Mouse (Mus musculus) urinary bladder, adult 2 months (tissue): ENCODE measurements around the gene C1qtnf4. TPM values are rescaled to one million over a fixed set of nuclear protein-coding genes. Genes with fewer than 3 reads are reported as not detected.
"Not testable (repeated sequence)": the region's sequence is repeated elsewhere in the genome, so short reads cannot be mapped to it uniquely, and the experiment has no call there.

ENCODE experiments used
- DNase-seq: peaks from one replicate; pipeline ENCODE4 v3.0.0; 2022; ENCODE audit warnings: low spot score
- polyA plus RNA-seq: library from polyadenylated mRNA; depleted of rRNA; stranded (reverse); fragments of >200 nt; gene quantifications from 2 replicates; pipeline ENCODE4 v1.2.3, GENCODE M21; 2012

C1qtnf4 gene
- polyA plus RNA-seq, 1 experiment: 7.2 TPM

DNA sequence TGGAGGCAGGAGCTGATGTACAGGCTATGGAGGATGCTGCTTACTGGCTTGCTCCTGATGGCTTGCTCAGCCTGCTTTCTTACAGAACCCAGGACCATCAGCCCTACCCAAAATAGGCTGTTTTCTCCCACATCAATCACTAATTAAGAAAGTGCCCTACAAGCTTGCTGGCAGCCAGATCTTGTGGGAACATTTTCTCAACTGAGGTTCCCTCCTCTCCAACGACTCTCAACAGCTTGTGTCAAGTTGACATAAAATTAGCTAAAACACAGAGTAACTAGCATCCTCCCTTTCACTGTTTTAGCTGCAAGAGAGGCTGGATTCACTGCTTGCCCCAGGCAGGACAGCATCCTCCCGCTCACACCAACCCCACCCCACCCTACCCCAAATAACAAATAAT is 3.8 kb upstream of the C1qtnf4 start:
- DNase-seq: no peak

DNA sequence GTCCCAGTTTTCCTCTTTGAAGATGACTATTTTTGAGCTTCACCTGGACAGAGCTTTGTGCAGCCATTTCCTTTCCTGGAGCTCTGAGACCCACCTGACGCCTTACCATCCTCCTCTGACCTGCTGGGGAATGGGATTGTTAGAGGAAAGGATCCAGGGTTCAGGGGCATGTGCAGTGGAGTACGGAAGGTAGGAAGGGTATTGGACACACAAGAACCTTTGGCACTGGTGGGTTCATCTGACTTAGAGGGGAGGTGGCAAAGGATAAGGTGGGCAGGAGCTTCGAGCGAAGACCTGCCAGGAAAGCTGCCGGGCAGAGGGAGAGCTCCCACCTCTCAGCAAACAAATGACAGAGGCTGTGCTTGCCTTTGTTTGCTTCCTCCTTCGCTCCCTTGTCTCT is 776 bp downstream of the C1qtnf4 start:
- no peak for DNase-seq

DNA sequence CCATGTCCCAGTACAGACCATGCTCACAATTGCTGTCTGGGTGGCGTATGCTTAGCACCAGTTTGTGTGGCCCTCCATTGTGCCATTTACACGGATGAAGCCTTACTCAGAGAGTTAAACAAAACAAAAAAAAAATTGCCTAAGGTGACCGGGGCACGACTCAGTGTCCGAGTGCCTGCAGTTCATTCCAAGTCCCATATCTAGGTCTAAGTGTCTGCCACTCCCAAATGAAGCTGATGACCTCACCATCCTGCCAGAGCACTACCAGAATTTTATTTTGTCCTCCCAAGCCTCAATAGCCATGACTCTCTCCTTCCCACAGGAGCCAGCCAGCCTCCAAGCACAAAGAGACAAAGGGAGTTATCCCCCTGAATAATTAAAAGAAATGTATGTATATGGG is 2.0 kb downstream of the C1qtnf4 start:
- DNase-seq: no peak

DNA sequence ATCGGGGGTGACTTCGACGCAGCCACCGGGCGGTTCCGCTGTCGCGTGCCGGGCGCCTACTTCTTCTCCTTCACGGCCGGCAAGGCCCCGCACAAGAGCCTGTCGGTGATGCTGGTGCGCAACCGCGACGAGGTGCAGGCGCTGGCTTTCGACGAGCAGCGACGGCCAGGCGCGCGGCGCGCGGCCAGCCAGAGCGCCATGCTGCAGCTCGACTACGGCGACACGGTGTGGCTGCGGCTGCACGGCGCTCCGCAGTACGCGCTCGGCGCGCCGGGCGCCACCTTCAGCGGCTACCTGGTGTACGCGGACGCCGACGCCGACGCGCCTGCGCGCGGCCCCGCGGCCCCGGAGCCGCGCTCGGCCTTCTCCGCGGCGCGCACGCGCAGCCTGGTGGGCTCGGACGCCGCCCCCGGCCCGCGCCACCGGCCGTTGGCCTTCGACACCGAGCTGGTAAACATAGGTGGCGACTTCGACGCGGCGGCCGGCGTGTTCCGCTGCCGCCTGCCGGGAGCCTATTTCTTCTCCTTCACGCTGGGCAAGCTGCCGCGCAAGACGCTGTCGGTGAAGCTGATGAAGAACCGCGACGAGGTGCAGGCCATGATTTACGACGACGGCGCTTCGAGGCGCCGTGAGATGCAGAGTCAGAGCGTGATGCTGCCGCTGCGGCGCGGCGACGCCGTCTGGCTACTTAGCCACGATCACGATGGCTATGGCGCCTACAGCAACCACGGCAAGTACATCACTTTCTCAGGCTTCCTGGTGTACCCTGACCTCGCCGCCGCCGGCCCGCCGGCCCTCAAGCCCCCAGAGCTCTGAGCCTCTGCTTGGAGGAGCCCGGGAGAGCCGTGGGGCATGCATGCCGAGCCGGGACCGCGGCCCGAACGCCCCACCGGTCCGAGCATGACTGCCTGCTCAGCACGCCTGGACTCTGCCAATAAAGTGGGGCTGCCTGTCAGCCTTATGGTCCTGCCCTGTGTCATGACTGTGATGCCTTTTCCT is 4.2 kb downstream of the C1qtnf4 start:
- peak; percentile 40 for DNase-seq

DNA sequence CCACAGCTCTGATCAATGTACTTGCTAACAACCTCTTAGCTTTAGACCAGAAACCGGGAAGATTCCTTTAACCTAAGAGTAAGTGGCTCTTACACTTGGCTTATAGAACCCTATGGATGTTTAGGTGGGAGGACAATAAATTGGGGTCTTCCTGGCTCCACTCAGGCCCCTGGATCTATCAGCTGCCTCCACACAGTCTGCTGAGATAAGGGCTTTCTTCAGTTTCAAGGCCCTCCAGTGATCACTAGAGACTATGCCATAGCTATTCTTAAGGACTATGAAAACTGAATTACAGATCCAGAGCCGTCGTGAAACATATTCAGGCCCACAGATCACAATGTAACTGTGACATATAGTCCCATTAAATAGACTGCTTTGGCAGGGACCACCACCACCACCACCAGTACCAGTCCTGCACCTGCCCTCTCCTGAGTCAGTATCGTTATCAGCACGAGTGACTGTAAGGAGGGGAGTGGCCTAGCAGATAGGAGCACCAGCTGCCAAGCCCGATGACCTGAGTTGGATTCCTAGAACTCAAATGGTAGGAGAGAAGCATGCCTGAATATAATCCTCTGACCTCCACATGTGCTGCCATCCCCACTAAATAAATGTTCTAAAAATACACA is 8.1 kb downstream of the C1qtnf4 start:
- no peak for DNase-seq

DNA sequence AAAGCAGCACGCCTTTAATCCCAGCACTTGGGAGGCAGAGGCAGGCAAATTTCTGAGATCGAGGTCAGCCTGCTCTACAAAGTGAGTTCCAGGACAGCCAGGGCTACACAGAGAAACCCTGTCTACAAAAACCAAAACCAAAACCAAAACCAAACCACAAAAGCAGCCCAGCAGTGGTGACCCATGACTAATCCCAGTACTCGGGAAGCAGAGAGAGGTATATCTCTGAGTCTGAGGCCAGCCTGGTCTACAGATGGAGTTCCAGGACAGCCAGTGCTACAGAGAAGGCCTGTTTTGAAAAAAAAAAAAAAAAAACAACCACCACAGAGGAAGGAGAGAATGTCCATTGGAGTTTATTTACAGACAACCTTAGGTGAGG is 8.6 kb downstream of the C1qtnf4 start:
- DNase-seq: not testable (repeated sequence)

DNA sequence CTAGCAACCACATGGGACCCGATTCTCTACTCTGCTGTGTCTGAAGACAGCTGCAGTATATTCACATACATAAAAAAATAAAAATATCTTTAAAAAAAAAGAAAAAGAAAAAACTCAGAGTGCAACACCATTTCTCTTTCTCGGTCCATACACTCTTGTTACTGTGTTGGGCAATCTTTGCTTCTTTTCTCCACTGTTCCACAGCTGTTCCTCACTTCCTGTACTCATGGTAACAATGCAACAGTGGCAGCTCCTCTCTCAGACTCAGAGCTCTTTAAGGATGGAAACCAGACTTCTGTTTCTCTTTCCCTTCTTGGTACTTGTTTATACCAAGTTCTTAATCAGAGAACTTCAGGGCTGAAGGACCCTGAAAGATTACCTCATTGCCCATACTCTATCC is 17.7 kb downstream of the C1qtnf4 start:
- DNase-seq: no peak

DNA sequence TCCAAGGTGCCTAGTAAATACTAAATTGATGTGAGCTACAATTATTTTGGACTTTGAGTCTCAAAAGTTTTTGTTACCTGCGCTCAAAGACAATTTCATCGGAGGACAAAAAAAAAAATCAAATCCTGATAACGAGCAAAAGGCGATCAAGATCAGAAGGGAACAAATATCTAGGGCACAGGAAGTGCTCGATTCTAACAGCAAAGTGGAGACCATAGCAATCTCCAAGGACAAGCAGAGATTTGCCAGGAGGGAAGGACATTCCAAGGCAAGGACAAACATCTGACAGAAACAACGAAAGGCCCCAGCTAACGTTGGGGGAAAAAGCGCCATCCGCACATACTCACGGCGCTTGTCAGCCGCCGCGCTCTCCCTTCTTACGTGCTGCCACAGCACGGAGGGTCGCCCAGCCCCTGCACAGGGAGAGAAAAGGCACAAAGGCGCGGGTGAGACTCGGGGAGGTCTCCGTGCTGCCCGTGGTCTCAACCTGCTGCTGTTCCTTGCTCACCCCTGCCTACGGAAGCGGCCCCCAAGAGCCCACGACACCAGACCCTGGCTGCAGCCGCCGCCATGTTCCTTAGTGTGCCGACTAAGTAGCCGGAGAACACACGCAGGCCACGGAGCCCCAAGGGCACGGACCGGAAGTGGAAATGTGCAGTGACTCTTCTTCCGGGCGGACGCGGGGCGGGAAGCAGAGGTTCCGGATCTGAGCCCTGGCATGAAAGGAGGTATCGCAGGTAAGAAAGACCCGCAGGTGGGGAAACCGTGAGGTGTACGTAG is 18.6 kb downstream of the C1qtnf4 start, which contains the start of the genes Kbtbd4 and Ndufs3:
TSS of gene Kbtbd4 (plus strand) at position 665 of the 780 bp plus-strand sequence.
TSS of gene Ndufs3 (minus strand) at position 752 of the 780 bp plus-strand sequence.
- DNase-seq: peak; percentile 80

DNA sequence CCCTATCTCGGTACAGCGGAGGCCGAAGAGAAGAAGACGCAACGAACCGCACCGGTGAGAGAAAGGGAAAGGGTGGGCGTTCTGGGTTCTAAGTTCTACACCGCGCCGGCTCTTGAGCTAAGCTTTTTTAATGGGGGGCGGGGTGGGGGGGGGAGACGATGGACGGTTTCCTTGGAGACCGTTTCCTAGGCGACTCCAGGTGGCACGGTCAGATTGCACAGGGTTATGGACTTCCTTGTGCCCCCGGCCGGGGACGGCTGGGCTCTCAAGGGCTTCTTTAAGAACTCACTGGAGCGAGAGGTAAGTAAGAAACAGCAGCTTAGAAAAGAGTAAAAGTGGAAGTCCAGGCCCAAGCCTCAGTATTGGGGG is 19.2 kb downstream of the C1qtnf4 start:
- DNase-seq: no peak

DNA sequence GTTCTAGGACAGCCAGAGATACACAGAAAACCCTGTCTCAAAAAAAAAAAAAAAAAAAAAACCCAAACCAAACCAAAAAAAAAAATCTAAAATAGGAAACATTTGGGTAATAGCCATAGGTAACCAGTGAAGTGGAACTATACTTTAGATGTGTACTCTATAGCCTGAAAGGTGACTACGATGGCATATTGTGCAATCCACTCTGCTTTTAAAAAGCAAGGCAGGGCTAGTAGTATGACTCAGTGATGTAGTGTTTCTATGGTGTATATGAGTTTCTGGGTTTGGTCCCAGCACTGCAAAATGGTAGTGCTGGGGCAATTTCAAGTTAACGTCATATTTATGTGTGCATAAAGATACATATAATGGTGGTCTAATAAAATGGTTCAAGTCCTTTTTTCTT is 21.1 kb downstream of the C1qtnf4 start:
- no peak for DNase-seq

DNA sequence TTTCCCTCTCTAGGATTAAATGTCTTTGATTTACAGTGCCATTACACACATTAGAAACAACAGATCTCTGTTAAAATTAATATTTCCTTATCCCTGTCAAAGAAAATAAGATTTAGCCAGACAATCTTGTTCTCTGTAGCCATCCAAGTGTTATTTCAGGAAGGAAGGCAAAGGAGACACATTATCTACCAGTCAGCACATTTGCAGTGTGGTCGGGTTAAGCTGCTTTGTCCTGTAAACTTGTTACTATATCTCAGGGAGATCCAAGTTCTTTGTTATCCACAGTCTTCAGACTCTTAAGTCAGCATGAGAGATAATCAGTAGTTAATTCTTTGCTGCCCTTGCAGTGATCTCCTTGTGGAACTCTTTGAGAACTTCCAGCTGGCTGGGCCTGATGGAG is 25.2 kb downstream of the C1qtnf4 start:
- no peak for DNase-seq

DNA sequence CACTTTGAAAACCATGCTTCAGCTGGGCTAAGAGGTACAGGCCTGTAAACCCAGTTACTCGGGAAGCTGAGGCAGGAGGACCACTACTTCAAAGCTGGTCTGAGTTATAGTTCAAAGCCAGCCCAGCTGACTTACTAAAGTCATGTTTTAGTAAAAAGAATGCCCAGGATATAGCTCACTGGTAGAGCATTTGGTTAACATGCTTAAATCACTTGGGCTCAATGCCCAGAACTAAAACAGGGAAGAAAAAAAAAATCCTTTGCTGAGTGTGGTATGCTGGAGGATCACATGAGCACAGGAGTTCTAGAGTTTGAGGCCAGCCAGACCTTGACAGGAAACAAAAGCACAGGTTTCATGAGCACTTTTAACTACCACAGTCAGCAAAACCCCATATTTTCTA is 26.0 kb downstream of the C1qtnf4 start:
- DNase-seq: no peak

DNA sequence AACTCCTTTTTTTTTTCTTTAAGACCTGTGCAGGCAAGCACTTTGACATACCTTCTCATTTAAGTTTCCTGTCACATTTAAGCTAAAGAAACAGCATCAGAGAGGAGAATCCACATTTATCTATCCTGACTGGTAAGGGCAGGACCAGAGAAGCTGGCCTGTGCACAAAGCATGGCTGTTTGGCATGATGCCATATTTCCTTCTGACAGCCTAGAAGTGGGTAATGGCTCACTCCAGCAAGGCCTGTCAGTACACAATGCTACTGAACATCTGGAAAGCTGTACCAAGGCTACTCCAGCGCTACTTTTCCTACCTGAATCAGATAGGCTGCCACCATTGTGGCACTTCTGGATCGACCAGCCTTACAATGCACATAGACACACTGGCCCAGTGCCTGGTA is 28.0 kb downstream of the C1qtnf4 start:
- no peak for DNase-seq

DNA sequence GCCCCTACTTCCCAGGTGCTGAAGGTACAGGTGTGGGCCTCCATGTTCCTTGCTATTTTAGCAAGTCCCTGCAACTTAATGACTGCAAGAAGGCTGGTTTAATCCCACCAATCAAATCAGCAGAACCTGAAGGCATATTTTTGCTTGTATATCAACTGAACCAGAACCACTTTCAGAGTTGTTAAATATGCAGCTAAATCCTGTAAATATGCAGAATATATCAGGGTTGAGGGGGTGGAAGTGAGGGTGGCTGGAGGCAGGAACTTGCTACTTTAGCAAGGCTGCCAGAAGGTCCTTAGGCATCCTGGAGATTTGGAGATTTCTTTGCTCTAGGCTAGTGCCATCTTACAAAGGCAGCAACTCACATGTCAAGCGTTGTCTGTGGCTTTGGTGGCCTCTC is 29.9 kb downstream of the C1qtnf4 start:
- no peak for DNase-seq

DNA sequence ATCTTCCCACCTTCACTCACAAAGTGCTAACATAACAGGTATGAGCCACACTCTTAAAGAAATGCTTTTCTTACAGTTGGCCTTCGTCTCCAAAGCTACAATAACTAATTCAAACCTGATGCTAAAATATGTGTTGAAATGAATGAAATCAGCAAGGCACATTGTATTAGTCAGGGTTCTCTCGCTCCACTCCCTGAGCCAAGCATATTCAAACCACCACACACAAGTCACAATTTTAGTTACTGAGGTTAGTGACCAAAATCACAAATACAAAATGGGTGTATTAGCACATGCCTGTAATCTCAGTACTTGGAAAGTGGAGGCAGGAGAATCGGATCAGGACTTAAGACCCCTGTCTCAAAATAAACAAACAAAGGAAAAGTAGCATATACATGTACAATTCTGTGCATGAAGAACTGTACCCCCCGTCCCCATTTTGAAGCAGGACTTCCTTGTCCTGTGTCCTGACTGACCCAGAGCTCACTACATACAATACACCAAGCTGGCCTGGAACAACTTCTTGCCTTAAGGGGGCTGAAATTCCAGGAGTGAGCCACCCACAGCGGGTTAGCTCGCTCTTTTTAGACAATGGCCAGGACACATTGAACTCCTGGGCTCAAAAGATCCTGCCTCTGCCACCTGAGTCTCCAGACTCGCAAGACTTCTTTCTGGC is 31.0 kb downstream of the C1qtnf4 start:
- no peak for DNase-seq

DNA sequence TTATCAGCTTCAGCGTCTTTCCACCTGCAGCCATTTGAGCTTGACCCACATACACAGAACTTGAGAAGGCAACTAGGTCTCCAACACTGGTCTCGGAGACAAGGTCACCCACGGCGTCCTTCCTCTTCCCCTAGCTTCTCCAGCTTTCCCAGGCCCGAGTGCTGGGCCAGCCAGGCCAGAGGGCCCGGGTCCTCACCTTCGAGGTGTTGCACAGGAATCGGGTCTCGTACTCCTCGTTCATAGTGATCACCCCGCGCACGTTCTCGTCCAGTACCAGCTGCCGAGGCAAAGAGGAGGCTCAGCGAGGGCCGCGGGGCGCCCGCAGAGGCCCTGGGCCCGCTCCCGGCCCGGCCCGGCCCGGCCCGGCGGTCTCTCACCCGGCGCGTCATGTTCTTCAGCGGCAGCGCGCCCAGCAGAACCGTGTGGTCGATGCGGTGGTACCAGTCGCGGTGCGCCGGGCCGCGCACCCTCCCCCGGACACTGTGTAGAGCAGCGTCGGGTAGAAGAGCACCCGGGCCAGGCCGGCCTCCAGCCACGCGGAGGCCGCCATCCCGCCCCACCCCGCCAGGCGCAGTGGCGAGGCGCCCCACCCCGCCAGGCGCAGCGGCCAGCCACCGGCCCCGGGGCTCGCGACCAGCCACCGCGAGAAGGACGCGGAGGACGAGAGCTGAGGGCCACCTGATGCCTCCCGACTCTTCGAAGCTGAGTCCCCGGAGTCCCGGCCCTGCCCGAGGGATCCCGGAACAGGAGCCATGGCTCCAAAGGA is 31.8 kb downstream of the C1qtnf4 start:
- peak; percentile 75 for DNase-seq

DNA sequence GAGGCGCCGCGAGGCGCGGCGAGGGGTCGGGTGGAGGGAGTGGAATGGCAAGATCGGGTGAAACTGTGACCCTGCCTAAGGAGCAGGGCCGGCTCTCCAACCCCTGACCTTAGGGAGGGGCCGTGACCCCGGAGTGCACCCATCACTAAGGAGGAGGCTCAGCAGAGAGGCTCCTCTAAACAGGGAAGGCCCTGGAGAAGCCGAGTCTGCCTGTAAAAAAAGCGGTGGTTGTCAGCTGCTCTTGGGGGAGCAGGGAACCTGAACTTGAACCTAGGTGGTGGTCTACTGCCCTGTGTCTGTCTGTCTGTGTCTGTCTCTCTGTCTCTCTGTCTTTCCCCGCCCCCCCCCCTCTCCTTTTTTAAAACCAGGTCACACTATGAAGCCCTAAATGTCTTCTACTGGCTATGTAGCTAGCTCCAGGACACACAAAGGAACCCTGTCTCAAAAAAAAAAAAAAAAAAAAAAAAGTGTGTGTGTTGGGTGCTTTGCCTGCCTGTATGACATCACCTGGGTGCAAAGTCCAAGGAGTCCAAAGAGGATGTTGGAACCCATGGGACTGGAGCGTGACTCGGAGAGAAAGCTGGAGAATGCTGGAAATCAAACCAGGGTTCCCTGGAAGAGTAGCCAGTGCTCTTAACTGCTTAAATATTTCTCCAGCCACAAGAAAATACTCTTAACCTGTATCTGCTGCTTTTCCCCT is 32.5 kb downstream of the C1qtnf4 start:
- no peak for DNase-seq

DNA sequence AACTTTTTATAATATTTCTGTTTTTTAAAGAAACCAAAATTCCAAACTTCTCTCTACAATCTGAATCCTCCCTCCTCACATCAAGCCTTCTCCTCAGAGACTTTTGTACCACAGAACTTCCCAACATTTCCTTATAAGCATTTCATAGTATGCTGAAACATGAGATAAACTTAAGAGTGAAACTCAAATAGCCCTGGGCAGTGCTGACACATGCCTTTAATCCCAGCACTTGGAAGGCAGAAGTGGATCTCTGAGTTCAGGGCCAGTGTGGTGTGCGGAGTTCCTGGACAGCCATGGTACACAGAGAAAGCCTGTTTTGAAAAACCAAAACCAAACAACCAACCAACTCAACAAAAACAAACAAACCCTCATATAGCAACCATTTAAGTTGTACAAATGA is 35.5 kb downstream of the C1qtnf4 start:
- no peak for DNase-seq

DNA sequence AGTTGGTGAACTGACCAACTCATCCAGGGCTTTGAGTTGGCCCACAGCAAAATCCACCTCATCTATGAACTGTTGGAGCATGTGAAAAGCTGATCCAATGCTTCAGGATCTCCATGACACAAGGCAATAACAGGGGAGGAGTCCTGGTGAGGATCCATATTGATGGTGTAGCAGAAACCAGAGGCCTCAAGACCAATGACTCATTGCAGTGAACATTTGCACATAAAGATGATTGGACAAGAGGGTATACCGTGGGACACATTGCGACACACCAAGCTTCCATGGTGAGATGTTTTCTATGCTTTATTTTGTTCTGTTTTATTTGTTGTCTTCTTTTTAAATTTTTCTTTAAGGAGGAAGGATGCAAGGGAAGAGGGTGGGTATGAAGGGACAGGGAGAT is 37.0 kb downstream of the C1qtnf4 start:
- DNase-seq: no peak

DNA sequence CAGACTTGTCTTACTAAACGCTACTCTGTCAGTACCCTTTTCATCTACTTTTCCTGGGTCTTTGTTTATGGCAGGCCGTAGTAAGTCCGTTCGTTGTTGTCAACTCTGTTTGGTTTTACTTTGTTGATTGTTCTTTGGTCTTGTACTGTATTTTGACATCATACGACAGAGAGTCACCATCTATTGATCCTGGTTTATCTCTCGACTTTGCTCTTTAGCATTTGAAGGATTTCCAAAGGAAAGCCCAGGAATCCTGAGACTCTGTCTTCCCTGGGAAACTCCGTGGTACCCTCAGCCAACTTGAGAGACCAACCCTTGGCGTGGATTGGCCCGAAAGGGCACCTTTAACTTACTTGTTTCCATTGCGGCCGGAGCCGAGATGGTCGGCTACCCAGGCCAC is 42.9 kb downstream of the C1qtnf4 start:
- DNase-seq: no peak
